Mouse (Mus musculus) spleen, adult 2 months (tissue): ENCODE measurements around the gene Hrh2.

ENCODE experiments used
- CTCF ChIP-seq: fragments of 200-500 bp; IDR thresholded peaks from 2 replicates; pipeline ENCODE4 v1.5.1; 2011; ENCODE audit warnings: mild to moderate bottlenecking, inconsistent platforms; ENCODE audit not compliant: insufficient read depth, insufficient read length, insufficient replicate concordance; ENCODE audit errors: extremely low read depth
- POLR2A ChIP-seq: fragments of 200-500 bp; IDR thresholded peaks from 2 replicates; pipeline ENCODE4 v1.6.1; 2011; ENCODE audit warnings: low read depth, low read length, inconsistent platforms

GRCm38 (mm10) chr13:54257580-54258223 lies 65.8 kb downstream of the Hrh2 start:
- TF ChIP-seq CTCF (no peak), POLR2A (no peak)
